In genomic region chr19:59388847-59389606, GRCm38 (mm10) we compare ENCODE assay signal across 8 mouse cellular contexts. TPM values are rescaled to one million over a fixed set of nuclear protein-coding genes. Genes with fewer than 3 reads are reported as not detected.
DNase-seq lines count a peak whose midpoint lies in the region; ATAC-seq lines count a peak whose summit lies in the region.

No protein-coding gene starts in this region.

- no peak overlapping the region for H3K27ac ChIP-seq in hindbrain, embryonic 15.5 days (replicated peaks)

- H3K4me2 ChIP-seq in hindbrain, embryonic 15.5 days: peak overlapping the region; percentile 37

- peak; percentile 42; the same call in 1 of the 2 replicates for ATAC-seq in hindbrain, embryonic 15.5 days (ENCODE audit: low FRiP score, low read depth)

- no peak overlapping the region for H3K4me3 ChIP-seq in hindbrain, embryonic 15.5 days

- WGBS in hindbrain, embryonic 15.5 days: 10% methylated on average over 15 of the region's 15 CpGs

- no peaks in the 10 kb centered on the region for H3K9me3 ChIP-seq in hindbrain, embryonic 15.5 days

- H3K4me1 ChIP-seq in hindbrain, embryonic 15.5 days (replicated peaks): peaks cover 15% of the 10 kb centered on the region

- H3K27me3 ChIP-seq in hindbrain, embryonic 15.5 days: peaks cover 9% of the 10 kb centered on the region; the same call in 1 of the 2 replicates

- no peaks in the 10 kb centered on the region for H3K36me3 ChIP-seq in hindbrain, embryonic 15.5 days

- H3K9ac ChIP-seq in hindbrain, embryonic 15.5 days: no peak overlapping the region

- DNase-seq in T-cell, adult 2 months (ENCODE audit: low spot score): peak; percentile 93
- peak; percentile 25 for DNase-seq in cerebellum, adult 9-11 months
- peak; percentile 31 to 48 for DNase-seq in frontal cortex, postnatal 14 days (ENCODE audit: low spot score in 2 of 2)
- peak; percentile 60 to 66 for DNase-seq in layer of hippocampus, postnatal 36 days
- DNase-seq in lung, postnatal 14 days: peak; percentile 74
- peak; percentile 91 for DNase-seq in retina, postnatal 1 day
- DNase-seq in thymus, postnatal 36 days: peak; percentile 81 to 86

RNA-seq across cellular contexts. Expression of gene Pdzd8, which starts 43.4 kb away (rescaled TPM):
- 10.5 and 11.1 TPM in 2 replicates for polyA plus RNA-seq in hindbrain, embryonic 15.5 days (2015; fragmentation: Nextera tagmentation; extraction: Ambion mirVana)
- total RNA-seq in layer of hippocampus, postnatal 36 days (2021): 10 to 100 TPM; 49.9 to 50.0 TPM

Comparison
In these comparisons a context has a peak if more than half of its experiments do, and no peak if none do; other contexts are left out.
1. DNase-seq: peak in every context shown above with its lines; median percentile 93 in T-cell, adult 2 months; 91 in retina, postnatal 1 day; 84 in thymus, postnatal 36 days; 74 in lung, postnatal 14 days; 63 in layer of hippocampus, postnatal 36 days; 40 in frontal cortex, postnatal 14 days; 25 in cerebellum, adult 9-11 months.